Mouse (Mus musculus): ENCODE measurements around the gene Lepr. TPM values are rescaled to one million over a fixed set of nuclear protein-coding genes. Genes with fewer than 3 reads are reported as not detected.

Lepr gene
- polyA plus RNA-seq, 1 experiment from 2014 or later: 1.9 TPM

DNA sequence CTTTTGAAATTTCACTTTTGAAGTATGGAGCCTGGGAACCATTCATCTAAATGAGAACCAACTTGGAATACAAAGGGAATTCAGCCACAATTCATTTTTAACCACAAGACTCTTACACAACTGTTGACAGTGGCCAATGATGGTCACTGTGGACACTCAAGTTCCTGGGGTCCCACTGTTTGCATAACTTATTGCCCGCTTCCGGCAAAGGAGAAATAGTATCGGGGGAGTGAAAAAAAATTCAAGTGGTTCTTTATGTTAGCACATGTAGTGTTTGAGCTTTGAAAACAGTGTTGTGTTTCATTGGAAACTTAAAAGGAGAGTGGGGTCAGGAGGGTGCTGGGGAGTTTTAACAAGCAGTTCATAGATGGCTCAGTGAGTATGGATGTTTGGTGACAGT, 9.3 kb upstream of the Lepr start:
- no peak for ATAC-seq (replicated peaks; ENCODE audit: extremely low read depth, insufficient read depth, low FRiP score)
- Histone ChIP-seq H3K4me3 (ENCODE audit: low read length) (no peak overlapping the region), H3K9me3 (replicated peaks; ENCODE audit: control insufficient read depth, low read length) (no peaks in the 10 kb centered on the region), H3K4me1 (ENCODE audit: control insufficient read depth, insufficient read depth, low read length) (no peaks in the 10 kb centered on the region), H3K27ac (ENCODE audit: low read length) (no peak overlapping the region), H3K4me2 (ENCODE audit: low read depth, low read length) (no peak overlapping the region), H3K9ac (ENCODE audit: low read length) (no peak overlapping the region), H3K27me3 (ENCODE audit: control insufficient read depth, insufficient read depth, low read length) (no peaks in the 10 kb centered on the region), H3K36me3 (ENCODE audit: control insufficient read depth, insufficient read depth) (no peaks in the 10 kb centered on the region)
- 84% methylated on average over 3 of the region's 3 CpGs for WGBS

DNA sequence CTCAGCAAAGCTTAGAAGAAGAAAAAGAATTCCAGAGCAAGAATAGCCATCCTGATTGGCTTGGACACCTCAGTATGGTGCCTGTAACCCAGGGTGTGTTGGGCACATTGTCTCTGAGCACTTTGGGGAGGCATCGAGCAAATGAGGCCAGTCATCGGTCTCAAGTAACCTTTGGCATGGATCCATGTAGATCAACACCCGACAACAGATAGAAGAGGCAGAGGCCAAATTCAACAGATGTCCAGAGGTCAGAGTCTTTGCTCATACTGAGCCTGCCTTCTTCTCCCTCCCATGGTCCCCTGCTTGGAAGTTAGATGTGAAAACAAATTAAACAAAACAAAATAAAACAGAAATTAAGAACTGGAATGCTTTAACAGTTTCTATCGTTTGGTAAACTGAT, 6.8 kb upstream of the Lepr start:
- Histone ChIP-seq H3K4me2 (ENCODE audit: low read depth, low read length) (no peak overlapping the region), H3K4me3 (ENCODE audit: low read length) (no peak overlapping the region), H3K27me3 (ENCODE audit: control insufficient read depth, insufficient read depth, low read length) (no peaks in the 10 kb centered on the region), H3K9ac (ENCODE audit: low read length) (no peak overlapping the region), H3K36me3 (ENCODE audit: control insufficient read depth, insufficient read depth) (no peaks in the 10 kb centered on the region), H3K27ac (ENCODE audit: low read length) (no peak overlapping the region), H3K9me3 (replicated peaks; ENCODE audit: control insufficient read depth, low read length) (no peaks in the 10 kb centered on the region), H3K4me1 (ENCODE audit: control insufficient read depth, insufficient read depth, low read length) (no peaks in the 10 kb centered on the region)
- no peak for ATAC-seq (replicated peaks; ENCODE audit: extremely low read depth, insufficient read depth, low FRiP score)
- WGBS: 57% methylated on average over 4 of the region's 4 CpGs

DNA sequence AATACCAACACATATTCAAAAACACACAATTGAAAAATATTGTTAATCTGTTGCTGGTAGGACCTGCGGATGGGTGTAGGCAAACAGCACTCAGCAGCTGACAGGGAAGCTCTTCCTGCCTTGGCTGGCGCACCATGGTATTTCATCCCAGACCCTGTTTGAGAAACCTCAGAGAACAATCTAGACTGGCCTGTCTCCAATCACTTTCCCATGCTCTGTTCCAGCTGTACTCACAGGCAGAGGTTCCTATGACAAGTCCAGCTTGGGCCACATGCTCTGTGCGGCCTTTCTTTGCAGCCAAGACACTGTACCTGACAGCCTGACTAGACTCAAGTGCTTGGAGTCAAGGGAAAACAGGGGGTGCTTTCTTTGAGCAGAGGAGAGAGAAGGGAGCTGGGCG, 6.1 kb upstream of the Lepr start:
- Histone ChIP-seq H3K27me3 (ENCODE audit: control insufficient read depth, insufficient read depth, low read length) (peaks cover 2% of the 10 kb centered on the region), H3K36me3 (ENCODE audit: control insufficient read depth, insufficient read depth) (no peaks in the 10 kb centered on the region), H3K4me3 (ENCODE audit: low read length) (no peak overlapping the region), H3K9ac (ENCODE audit: low read length) (no peak overlapping the region), H3K27ac (ENCODE audit: low read length) (no peak overlapping the region), H3K9me3 (replicated peaks; ENCODE audit: control insufficient read depth, low read length) (no peaks in the 10 kb centered on the region), H3K4me2 (ENCODE audit: low read depth, low read length) (no peak overlapping the region), H3K4me1 (ENCODE audit: control insufficient read depth, insufficient read depth, low read length) (no peaks in the 10 kb centered on the region)
- 79% methylated on average over 4 of the region's 4 CpGs for WGBS
- ATAC-seq (replicated peaks; ENCODE audit: extremely low read depth, insufficient read depth, low FRiP score): no peak

DNA sequence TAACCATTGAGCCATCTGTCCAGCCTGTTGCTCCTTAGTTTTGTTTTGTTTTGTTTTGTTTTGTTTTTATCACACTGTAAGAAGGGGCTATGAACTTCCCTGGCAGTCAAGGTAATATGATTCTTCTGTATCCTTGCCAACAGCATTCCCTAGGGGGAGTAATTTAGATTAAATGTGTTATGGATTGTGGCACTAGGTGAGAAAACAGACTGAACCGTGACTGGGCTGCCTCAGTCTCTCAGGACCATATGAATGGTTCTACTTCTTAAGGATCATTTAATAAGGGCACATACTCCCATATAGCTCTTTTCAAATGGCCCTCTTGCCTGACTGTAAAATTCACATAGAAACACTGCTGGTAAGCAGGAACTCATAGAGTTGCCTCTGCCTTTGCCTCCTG, 4.6 kb upstream of the Lepr start:
- no peak overlapping the region for H3K27ac ChIP-seq (ENCODE audit: low read length)
- no peak for ATAC-seq (replicated peaks; ENCODE audit: extremely low read depth, insufficient read depth, low FRiP score)
- WGBS: 10% methylated on average over 1 of the region's 1 CpGs
- H3K27me3 ChIP-seq (ENCODE audit: control insufficient read depth, insufficient read depth, low read length): peaks cover 15% of the 10 kb centered on the region
- H3K9ac ChIP-seq (ENCODE audit: low read length): no peak overlapping the region
- no peak overlapping the region for H3K4me2 ChIP-seq (ENCODE audit: low read depth, low read length)
- H3K9me3 ChIP-seq (replicated peaks; ENCODE audit: control insufficient read depth, low read length): no peaks in the 10 kb centered on the region
- 0 out of 2 replicates have a peak, but pooled peaks cover 4% of the 10 kb centered on the region for H3K4me1 ChIP-seq (ENCODE audit: control insufficient read depth, insufficient read depth, low read length)
- no peak overlapping the region for H3K4me3 ChIP-seq (ENCODE audit: low read length)
- H3K36me3 ChIP-seq (ENCODE audit: control insufficient read depth, insufficient read depth): no peaks in the 10 kb centered on the region

DNA sequence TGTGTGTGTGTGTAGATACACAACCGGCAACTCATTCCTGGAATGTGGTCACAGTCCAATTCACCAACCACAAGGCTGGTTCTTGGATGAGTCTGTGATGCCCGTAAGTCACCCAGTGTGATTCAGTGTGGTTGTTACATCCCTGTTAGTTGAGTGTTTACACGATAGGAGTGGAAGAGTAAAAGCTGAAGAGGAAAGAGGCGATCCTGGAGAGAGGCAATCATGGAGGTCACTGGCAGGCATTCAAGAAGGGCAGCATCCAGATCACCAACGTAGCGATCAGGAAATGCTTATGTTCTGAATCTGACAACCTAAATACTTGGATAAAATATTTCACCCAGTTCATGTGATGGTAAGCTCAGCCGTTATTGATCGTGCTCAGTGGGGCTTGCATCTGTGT, 1.9 kb upstream of the Lepr start:
- Histone ChIP-seq H3K27ac (ENCODE audit: low read length) (no peak overlapping the region), H3K4me2 (ENCODE audit: low read depth, low read length) (no peak overlapping the region), H3K9ac (ENCODE audit: low read length) (no peak overlapping the region), H3K4me3 (ENCODE audit: low read length) (no peak overlapping the region), H3K36me3 (ENCODE audit: control insufficient read depth, insufficient read depth) (no peaks in the 10 kb centered on the region), H3K4me1 (ENCODE audit: control insufficient read depth, insufficient read depth, low read length) (0 out of 2 replicates have a peak, but pooled peaks cover 4% of the 10 kb centered on the region), H3K9me3 (replicated peaks; ENCODE audit: control insufficient read depth, low read length) (no peaks in the 10 kb centered on the region), H3K27me3 (ENCODE audit: control insufficient read depth, insufficient read depth, low read length) (peaks cover 15% of the 10 kb centered on the region)
- 80% methylated on average over 8 of the region's 8 CpGs for WGBS
- ATAC-seq (replicated peaks; ENCODE audit: extremely low read depth, insufficient read depth, low FRiP score): no peak

DNA sequence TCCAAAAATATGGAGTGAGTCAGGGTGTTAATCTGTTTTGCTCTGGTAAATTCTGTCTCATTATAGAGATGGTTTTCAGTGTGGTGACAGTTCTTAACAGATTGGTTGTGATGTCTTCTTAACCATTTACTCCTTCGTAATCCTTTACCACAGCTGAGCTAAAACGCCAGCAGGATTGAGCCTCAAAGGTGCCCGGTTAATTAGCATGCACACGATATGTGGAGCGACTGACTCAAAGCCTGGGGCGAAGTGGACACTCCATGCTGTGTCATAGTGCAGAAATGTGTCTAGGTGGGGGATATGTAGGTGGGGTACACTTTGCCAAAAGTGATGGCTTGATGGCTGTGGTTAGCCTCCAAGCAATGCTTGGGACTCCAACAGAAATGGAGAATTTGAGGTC, 1.4 kb upstream of the Lepr start:
- 0 out of 2 replicates have a peak, but pooled peaks cover 4% of the 10 kb centered on the region for H3K4me1 ChIP-seq (ENCODE audit: control insufficient read depth, insufficient read depth, low read length)
- H3K4me3 ChIP-seq (ENCODE audit: low read length): no peak overlapping the region
- H3K36me3 ChIP-seq (ENCODE audit: control insufficient read depth, insufficient read depth): no peaks in the 10 kb centered on the region
- no peaks in the 10 kb centered on the region for H3K9me3 ChIP-seq (replicated peaks; ENCODE audit: control insufficient read depth, low read length)
- 90% methylated on average over 6 of the region's 6 CpGs for WGBS
- no peak overlapping the region for H3K27ac ChIP-seq (ENCODE audit: low read length)
- H3K27me3 ChIP-seq (ENCODE audit: control insufficient read depth, insufficient read depth, low read length): peaks cover 15% of the 10 kb centered on the region
- no peak overlapping the region for H3K9ac ChIP-seq (ENCODE audit: low read length)
- no peak for ATAC-seq (replicated peaks; ENCODE audit: extremely low read depth, insufficient read depth, low FRiP score)
- H3K4me2 ChIP-seq (ENCODE audit: low read depth, low read length): no peak overlapping the region

DNA sequence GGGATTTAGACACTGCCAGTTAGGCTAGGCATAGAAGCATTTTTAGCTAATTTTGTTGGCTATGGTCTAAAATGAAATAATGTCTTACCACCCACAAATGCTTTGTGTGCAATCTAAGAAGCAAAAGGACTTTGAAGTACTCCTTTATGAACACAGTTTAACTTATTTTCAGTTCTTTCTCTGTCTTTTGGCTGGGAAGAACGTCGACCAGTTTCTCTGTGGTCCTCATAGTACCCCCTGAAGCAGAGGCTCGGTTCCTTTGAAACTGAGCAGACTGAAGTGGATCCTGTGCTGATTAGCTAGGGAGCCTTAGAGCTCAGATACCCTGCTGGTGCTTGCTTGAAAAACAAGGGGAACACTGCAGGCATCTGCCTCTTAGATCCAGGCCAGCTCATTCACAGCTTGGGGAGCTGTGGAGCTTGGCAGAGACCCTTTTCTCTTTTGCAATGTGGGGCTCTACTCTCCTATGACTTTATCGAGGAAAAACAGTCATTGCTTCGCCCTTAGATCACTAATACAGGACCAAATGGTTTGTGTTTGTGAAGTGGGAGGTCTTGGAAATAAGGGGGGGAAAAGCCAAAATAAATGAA, 1.9 kb downstream of the Lepr start:
- Histone ChIP-seq H3K4me2 (ENCODE audit: low read depth, low read length) (no peak overlapping the region), H3K9me3 (replicated peaks; ENCODE audit: control insufficient read depth, low read length) (no peaks in the 10 kb centered on the region), H3K9ac (ENCODE audit: low read length) (no peak overlapping the region), H3K4me1 (ENCODE audit: control insufficient read depth, insufficient read depth, low read length) (0 out of 2 replicates have a peak, but pooled peaks cover 4% of the 10 kb centered on the region), H3K4me3 (ENCODE audit: low read length) (no peak overlapping the region), H3K36me3 (ENCODE audit: control insufficient read depth, insufficient read depth) (no peaks in the 10 kb centered on the region), H3K27ac (ENCODE audit: low read length) (no peak overlapping the region), H3K27me3 (ENCODE audit: control insufficient read depth, insufficient read depth, low read length) (peaks cover 15% of the 10 kb centered on the region)
- 15% methylated on average over 5 of the region's 5 CpGs for WGBS
- no peak for ATAC-seq (replicated peaks; ENCODE audit: extremely low read depth, insufficient read depth, low FRiP score)

DNA sequence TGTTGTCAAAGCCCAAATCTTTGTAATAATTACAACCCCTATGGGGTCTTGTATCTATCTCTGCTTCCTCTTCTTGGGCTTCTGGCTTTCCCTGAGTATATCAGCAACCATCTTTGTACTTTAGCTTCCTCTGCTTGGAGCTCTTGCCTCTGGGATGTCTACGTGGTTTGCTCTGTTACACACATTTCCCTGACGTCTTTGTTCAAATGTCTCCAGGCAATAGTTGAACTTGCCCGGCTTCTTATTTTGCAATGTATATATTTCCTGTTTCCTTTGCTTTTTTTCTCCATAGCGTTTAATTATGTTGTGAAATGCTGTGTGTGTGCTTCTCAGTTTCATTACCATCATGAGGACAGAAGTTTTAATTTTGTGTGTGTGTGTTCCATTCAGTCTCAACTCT, 4.5 kb downstream of the Lepr start:
- H3K9ac ChIP-seq (ENCODE audit: low read length): no peak overlapping the region
- 70% methylated on average over 4 of the region's 4 CpGs for WGBS
- H3K36me3 ChIP-seq (ENCODE audit: control insufficient read depth, insufficient read depth): no peaks in the 10 kb centered on the region
- no peak overlapping the region for H3K27ac ChIP-seq (ENCODE audit: low read length)
- H3K4me2 ChIP-seq (ENCODE audit: low read depth, low read length): no peak overlapping the region
- no peaks in the 10 kb centered on the region for H3K9me3 ChIP-seq (replicated peaks; ENCODE audit: control insufficient read depth, low read length)
- H3K4me3 ChIP-seq (ENCODE audit: low read length): no peak overlapping the region
- ATAC-seq (replicated peaks; ENCODE audit: extremely low read depth, insufficient read depth, low FRiP score): no peak
- H3K4me1 ChIP-seq (ENCODE audit: control insufficient read depth, insufficient read depth, low read length): 0 out of 2 replicates have a peak, but pooled peaks cover 4% of the 10 kb centered on the region
- H3K27me3 ChIP-seq (ENCODE audit: control insufficient read depth, insufficient read depth, low read length): peaks cover 8% of the 10 kb centered on the region

DNA sequence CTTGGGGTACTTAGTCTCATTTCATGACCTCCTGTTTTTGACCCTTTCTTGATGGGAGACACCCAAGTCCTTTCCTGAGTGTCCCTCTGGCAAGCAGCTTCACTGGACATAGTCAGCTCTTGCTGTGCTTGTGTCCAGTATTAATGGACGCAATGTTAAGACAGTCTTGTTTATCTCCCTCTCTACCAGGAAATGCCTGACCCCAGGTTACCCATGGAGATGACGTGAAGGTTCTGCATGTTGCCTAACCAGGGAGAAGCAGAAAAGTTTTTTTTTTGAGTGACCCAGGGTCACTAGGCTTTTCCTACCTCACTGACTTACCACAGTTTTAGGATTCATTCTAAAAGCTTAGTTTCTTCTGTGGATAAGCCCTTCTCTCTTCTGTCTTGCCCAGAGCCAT, 24.8 kb downstream of the Lepr start:
- WGBS: 74% methylated on average over 2 of the region's 2 CpGs

More for the DNA sequence above, 24.8 kb downstream of the Lepr start:
- Histone ChIP-seq H3K36me3 (ENCODE audit: control insufficient read depth, insufficient read depth) (no peaks in the 10 kb centered on the region), H3K27ac (ENCODE audit: low read length) (no peak overlapping the region), H3K4me2 (ENCODE audit: low read depth, low read length) (no peak overlapping the region), H3K9me3 (replicated peaks; ENCODE audit: control insufficient read depth, low read length) (0 out of 2 replicates have a peak, but pooled peaks cover under 1% of the 10 kb centered on the region), H3K4me1 (ENCODE audit: control insufficient read depth, insufficient read depth, low read length) (no peaks in the 10 kb centered on the region), H3K9ac (ENCODE audit: low read length) (no peak overlapping the region), H3K27me3 (ENCODE audit: control insufficient read depth, insufficient read depth, low read length) (no peaks in the 10 kb centered on the region), H3K4me3 (ENCODE audit: low read length) (no peak overlapping the region)
- ATAC-seq (replicated peaks; ENCODE audit: extremely low read depth, insufficient read depth, low FRiP score): no peak

Data from heart, embryonic 16.5 days (tissue).